Mouse (Mus musculus) urinary bladder, postnatal 25 days (tissue): ENCODE data around the gene Ctrb1.

Source experiments
- DNase-seq: peaks from one replicate; pipeline ENCODE4 v3.0.0; 2022; ENCODE audit warnings: low spot score

Gene Ctrb1

GRCm38 (mm10) chr8:111690960-111691445 is at the start of gene Ctrb1:
Gene Ctrb1 (minus strand): TSS chr8:111691010.
- DNase-seq, result no peak

GRCm38 (mm10) chr8:111740301-111740711 is 49.5 kb upstream of the Ctrb1 start:
- no peak for DNase-seq

DNA sequence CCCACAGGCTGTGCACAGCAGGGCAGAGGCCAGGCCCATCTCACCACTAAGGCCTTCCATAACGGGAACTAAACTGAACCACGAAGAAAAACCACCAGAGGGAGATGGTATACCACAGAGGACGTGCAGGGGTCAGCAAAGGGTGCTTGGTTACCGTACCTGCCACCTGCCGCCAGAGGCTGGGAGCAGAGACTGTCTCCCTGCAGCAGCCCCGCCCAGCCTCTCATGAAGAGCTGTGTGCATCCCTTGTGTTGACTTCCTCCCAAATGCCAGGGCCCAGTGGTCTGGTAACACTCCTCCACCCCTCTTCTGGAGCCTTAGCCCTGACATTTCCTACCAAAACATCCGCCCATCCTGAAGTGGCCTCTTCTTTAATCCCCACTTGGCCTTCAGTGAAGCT is 48.8 kb upstream of the Ctrb1 start:
- DNase-seq, result no peak

DNA sequence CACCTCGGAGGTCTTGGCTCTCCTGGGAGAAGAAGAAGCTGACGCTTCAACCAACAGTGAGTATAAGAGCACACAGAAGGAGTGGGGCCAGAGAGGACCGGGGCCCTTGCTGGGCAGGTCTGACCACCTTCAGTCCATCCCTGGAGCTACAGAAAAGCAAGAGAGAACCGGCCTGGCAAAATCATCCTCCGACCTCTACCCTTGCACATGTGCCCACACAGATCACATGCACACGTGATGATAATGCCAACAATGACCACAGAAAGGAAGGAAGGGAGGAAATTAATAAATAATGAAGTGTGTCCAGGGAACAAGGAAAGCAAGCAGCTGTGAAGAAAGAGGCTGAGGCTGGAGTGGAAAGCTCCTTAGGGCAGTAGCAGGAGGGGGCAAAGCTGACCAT is 48.1 kb upstream of the Ctrb1 start:
- no peak for DNase-seq

DNA sequence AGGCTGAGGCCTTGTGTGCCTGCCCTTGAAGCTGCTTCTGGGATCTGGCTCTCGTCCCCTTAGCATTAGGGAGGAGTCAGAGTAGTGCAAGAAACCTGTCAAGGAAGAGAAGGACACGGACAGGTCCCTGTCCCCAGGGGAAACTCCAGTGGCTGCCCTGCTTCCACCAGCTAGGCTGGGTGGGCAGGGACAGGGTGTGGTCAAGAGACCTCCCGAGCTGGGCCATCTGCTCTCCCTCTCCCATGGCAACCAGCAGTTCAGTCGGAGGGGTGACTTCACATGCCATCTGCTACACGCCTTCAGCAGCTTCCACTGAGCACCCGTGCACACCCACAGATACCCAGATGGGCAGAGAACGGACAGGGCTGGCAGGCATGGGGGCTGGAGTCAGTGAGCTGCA is 45.5 kb upstream of the Ctrb1 start:
- no peak for DNase-seq

- no peak for DNase-seq
These were observed 45.0 kb upstream of the Ctrb1 start for GRCm38 (mm10) chr8:111735791-111736190.

GRCm38 (mm10) chr8:111735335-111735761 is 44.5 kb upstream of the Ctrb1 start:
- no peak for DNase-seq

DNA sequence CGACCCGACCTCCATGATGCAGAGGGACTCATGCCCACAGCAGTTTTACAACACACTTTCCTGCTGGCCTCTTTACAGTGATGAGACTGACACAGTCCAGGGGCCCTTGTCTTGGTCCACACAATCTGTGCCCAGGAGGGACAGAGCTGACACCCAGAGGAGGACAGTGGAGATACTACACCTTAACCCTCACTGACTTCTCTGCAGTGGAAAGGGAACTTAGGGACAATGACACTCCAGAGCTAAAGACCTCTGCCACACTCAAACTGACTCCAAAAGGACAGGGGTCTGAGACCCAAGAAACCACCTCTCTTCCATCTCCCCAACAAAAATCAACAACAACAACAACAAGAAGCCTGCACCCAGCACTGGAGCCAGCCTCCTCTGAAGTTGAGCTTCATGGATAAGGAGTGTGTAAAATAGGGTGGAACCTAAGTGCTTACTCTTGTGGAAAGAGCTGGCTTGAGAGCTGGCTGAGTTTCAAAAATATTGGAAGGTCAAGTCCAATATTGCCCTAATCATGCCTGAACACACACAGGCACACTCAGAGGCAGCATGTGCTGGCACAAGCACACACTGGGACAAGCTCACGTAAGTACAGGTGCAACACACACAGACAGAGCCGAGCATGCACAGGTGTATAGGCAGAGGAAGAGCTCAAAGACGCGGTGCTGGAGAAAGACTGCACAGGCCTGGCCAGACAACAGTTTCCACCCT is 43.6 kb upstream of the Ctrb1 start:
- no peak for DNase-seq

- DNase-seq, result no peak
These were observed 42.9 kb upstream of the Ctrb1 start for GRCm38 (mm10) chr8:111733581-111734243.

- no peak for DNase-seq
These were observed 41.7 kb upstream of the Ctrb1 start for GRCm38 (mm10) chr8:111732406-111733085.

- peak; percentile 95 for DNase-seq
These were observed 41.2 kb upstream of the Ctrb1 start for GRCm38 (mm10) chr8:111732004-111732403.

DNA sequence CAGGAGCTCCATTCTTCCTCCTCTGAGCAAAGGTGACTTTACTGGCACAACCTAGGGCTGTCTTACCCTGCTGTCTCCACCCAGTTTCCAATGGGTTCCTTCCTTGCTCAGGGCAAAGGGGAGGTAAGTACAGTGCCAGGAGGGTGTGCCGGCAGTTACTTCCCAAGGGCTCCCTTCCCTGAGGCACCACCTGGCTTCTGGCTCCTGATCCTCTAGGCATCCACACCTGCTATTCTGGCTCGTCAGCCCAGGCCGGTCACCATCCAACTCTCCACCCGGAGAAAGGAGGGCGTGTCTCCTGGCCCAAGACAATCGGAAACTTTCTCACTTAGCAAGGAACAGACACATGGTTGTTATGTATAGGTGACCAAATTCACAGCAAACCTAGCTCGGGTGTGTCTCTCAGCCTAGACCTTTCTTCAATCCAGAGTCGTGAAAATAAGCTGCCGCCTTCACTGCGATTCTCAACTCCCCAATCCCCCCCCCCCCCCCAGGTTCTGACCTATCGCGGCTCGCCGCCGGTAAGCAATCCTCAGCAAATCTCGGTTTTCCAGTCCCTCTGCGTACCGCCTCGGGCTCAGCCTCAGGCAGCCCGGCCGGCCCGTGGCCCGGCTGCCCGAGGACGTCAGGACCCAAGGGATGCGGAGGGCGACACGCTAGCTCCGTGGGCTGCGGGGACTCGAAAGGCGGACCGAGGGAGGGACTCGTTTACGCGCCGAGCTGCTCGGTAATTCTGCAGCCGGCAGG is 40.6 kb upstream of the Ctrb1 start:
- no peak for DNase-seq

GRCm38 (mm10) chr8:111729233-111730170 is 38.7 kb upstream of the Ctrb1 start:
- DNase-seq, result no peak

DNA sequence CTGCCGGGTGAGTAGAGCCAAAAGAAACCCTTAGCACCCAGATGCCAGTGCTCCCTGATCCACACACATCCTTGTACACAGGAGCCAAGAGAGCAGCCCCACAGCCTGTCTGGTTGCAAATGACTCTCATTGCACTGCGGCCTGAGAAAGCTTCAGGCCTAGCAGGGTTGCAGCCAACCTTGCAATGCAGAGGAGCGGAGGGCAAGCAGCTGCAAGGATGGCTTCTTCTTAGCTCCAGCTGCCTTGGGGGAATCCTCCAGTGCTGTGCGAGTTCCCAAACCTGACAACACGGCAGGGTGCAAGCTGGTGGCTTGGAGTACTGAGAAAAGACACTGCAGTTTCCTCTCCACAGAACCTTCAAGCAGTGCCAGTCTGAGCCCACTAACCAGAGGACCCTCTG is 37.7 kb upstream of the Ctrb1 start:
- no peak for DNase-seq

- no peak for DNase-seq
These were observed 36.7 kb upstream of the Ctrb1 start for GRCm38 (mm10) chr8:111727553-111727952.

DNA sequence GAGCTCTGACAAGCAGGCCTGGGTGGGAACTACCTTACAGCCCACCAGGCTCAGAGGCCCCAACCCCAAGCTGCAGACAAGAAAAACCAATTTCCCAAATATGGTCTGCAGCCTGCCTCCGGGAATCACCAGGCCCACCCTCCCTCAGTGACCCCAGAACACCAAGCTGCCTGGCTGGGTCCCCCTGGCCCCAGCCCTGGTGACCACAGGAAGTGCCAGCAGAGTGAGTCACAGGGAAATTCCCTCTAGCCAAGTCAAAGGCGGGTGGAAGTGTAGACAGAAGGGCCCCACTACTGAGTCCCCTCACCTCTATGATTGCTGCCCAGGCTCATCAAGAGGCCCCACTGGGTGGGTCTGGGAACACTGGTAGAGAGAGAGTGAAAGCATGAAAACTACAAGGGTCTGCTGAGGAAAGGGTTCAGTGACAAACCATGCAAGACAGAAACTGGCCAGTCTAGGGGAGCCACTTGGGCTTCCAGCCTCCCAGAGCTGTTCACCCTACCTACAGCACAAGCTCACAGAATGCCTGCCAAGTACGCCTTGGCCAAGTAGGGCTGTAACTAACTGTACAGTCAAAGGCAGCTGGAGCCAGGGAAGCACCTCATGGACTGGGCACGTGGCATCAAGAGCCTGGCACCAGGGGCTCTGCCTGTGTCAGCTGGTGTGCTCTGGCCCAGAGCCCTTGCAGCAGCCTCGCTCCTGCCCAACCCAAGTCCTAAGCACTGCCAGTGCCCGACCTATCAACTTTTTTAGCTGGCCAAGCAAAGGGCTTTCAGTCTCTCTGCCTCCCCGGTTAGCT is 35.5 kb upstream of the Ctrb1 start:
- peak; percentile 45 for DNase-seq

DNA sequence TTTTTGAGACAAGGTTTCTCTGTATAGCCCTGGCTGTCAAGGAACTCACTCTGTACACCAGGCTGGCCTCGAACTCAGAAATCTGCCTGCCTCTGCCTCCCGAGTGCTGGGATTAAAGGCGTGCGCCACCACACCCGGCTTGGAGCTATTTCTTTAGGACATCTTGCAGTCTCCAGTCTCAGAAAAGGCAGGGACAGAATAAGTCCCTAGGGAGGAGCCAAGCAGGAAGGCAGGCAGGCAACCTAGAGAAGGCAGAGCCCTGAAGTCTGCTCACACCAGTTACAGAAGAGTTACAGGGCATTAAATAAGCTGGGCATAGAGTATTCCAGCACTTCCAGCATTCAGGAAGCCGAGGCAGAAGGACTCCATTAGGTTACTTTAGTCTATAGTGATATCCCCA is 34.5 kb upstream of the Ctrb1 start:
- DNase-seq, result no peak

GRCm38 (mm10) chr8:111720115-111720544 is 29.3 kb upstream of the Ctrb1 start:
- DNase-seq, result no peak

DNA sequence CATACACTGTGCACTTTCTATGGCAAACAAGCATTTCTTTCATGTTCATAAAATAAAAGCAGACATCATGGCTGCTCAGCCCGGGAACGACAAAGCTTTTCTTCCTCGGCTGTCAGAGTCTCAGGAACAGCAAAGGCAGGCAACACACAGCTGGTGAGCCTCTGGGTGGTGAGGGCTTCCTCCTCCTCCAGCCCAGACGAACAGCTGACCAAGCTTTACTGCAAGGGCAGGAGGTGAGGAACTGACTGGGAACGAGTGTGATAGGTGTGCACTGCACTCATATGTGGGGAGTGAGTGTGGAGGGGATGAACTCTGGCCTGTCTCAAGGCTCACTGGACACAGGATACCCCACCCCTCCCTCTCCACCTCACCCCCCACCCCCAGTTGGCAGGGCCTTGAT is 28.1 kb upstream of the Ctrb1 start:
- no peak for DNase-seq

- DNase-seq, result no peak
These were observed 27.1 kb upstream of the Ctrb1 start for GRCm38 (mm10) chr8:111717866-111718265.
